Mouse (Mus musculus) liver, embryonic 18 days (tissue): ENCODE measurements around the gene Gm11756. TPM values are rescaled to one million over a fixed set of nuclear protein-coding genes. Genes with fewer than 3 reads are reported as not detected.

ENCODE experiments used
- polyA plus RNA-seq: library from polyadenylated mRNA; depleted of rRNA; stranded (reverse); fragments of >200 nt; gene quantifications from 2 replicates; pipeline ENCODE4 v1.2.3, GENCODE M21; 2012; rRNA removed

The Gm11756 gene
- polyA plus RNA-seq, result not detected in 2 replicates

GRCm38 (mm10) chr4:73920660-73921059 lies at the start of gene Gm11756:
Gene Gm11756, minus strand, starts transcription at chr4:73920760.

GRCm38 (mm10) chr4:73950375-73950896 lies 29.9 kb upstream of the Gm11756 start, which contains the start of gene 2310002L09Rik:
Gene 2310002L09Rik, minus strand, starts transcription at chr4:73950846.

GRCm38 (mm10) chr4:73905853-73906252 lies 14.7 kb downstream of the Gm11756 start, which contains the start of gene Gm13871:
Gene Gm13871, minus strand, starts transcription at chr4:73905953.

GRCm38 (mm10) chr4:73891012-73891411 lies 29.5 kb downstream of the Gm11756 start, which contains the start of gene Gm11757:
Gene Gm11757, minus strand, starts transcription at chr4:73891112.

GRCm38 (mm10) chr4:73876166-73876565 lies 44.4 kb downstream of the Gm11756 start, which contains the start of gene Gm11758:
Gene Gm11758, minus strand, starts transcription at chr4:73876266.

Other genes with a start within 250 kb of the Gm11756 start
- gene Gm428, start 237.2 kb downstream of the Gm11756 start, polyA plus RNA-seq, result not detected in 2 replicates
- 0.05 and 0.07 TPM in 2 replicates for gene Rasef, start 129.8 kb downstream of the Gm11756 start, polyA plus RNA-seq
- not detected in 2 replicates for gene Gm11758, start 44.5 kb downstream of the Gm11756 start, polyA plus RNA-seq
- gene Gm11757, start 29.6 kb downstream of the Gm11756 start, polyA plus RNA-seq, result not detected in 2 replicates
- gene Gm13871, start 14.8 kb downstream of the Gm11756 start, polyA plus RNA-seq, result not detected in 2 replicates
- not detected in 2 replicates for gene 2310002L09Rik, start 30.1 kb upstream of the Gm11756 start, polyA plus RNA-seq
- gene Frmd3, start 92.7 kb upstream of the Gm11756 start, polyA plus RNA-seq, result 0.03 and 0.10 TPM in 2 replicates